Mouse (Mus musculus): ENCODE measurements at regions not wholly inside any gene's neighbourhood (a gene's known extent, or its start where the extent isn't known, plus 50 kb on each side); places are given as distances from the start of the nearest gene placed in this dataset.

DNA sequence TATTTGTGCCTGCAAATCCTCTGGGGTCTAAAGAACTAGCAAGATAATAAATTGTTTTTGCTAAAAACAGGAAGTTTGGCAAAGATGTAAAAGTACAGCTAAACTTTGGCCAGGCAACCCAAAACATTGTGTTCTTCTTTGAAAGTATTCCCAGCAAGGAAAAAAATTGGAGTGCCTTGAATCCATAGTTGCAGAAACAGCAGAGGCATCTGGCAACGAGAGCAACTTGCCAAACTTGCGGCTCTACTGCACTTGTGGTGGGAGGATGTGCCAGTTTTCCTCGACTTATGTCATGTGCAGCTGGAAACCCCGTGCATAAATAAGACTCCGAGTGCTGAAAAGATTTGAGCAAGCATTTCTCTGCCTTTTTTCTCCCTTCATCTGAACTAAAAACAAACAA, 185.2 kb upstream of the Meis1 start:
- TF ChIP-seq CTCF (IDR thresholded peaks at IDR 0.05; ENCODE audit: control insufficient read depth, insufficient read depth, insufficient replicate concordance, low read depth, low read length) (no peak), POLR2A (IDR thresholded peaks at IDR 0.05; ENCODE audit: control insufficient read depth, low read depth, low read length) (no peak)

Measured in testis, adult 2 months (tissue).